Mouse (Mus musculus): ENCODE measurements around the gene Rhbdl1.

Gene Rhbdl1

GRCm38 (mm10) chr17:25827011-25827410, 10.1 kb downstream of the Rhbdl1 start:
- in situ Hi-C loops (cut with MboI, MseI) = no loop called here

- in situ Hi-C loops (cut with MboI, MseI) = no loop called here
Measured at GRCm38 (mm10) chr17:25825984-25826570, 11.0 kb downstream of the Rhbdl1 start.

- in situ Hi-C loops (cut with MboI, MseI) = no loop called here
Measured at GRCm38 (mm10) chr17:25825311-25825710, 11.8 kb downstream of the Rhbdl1 start.

- in situ Hi-C loops (cut with MboI, MseI) = no loop called here
Measured at GRCm38 (mm10) chr17:25824362-25825142, 12.5 kb downstream of the Rhbdl1 start.

- in situ Hi-C loops (cut with MboI, MseI) = no loop called here
Measured at GRCm38 (mm10) chr17:25823452-25823851, 13.6 kb downstream of the Rhbdl1 start, which contains the start of gene Wdr24. TSS of gene Wdr24 (plus strand) at chr17:25823627.

- in situ Hi-C loops (cut with MboI, MseI) = no loop called here
Measured at GRCm38 (mm10) chr17:25818851-25819780, 18.0 kb downstream of the Rhbdl1 start.

- in situ Hi-C loops (cut with MboI, MseI) = no loop called here
Measured at GRCm38 (mm10) chr17:25817662-25818061, 19.4 kb downstream of the Rhbdl1 start.

- in situ Hi-C loops (cut with MboI, MseI) = no loop called here
Measured at GRCm38 (mm10) chr17:25813471-25813870, 23.6 kb downstream of the Rhbdl1 start.

- in situ Hi-C loops (cut with MboI, MseI) = no loop called here
Measured at GRCm38 (mm10) chr17:25810890-25811289, 26.2 kb downstream of the Rhbdl1 start.

- in situ Hi-C loops (cut with MboI, MseI) = loop anchor here (5.0 kb wide), 1 partner anchor 337 kb away; no protein-coding TSS in a partner anchor
Measured at GRCm38 (mm10) chr17:25809606-25810340, 27.3 kb downstream of the Rhbdl1 start.

- in situ Hi-C loops (cut with MboI, MseI) = loop anchor here (5.0 kb wide), 1 partner anchor 337 kb away; no protein-coding TSS in a partner anchor
Measured at GRCm38 (mm10) chr17:25808789-25809605, 28.1 kb downstream of the Rhbdl1 start, which contains the start of gene Fbxl16. TSS of gene Fbxl16 (plus strand) at chr17:25809085.

GRCm38 (mm10) chr17:25808028-25808427, 29.1 kb downstream of the Rhbdl1 start:
- in situ Hi-C loops (cut with MboI, MseI) = loop anchor here (5.0 kb wide), 1 partner anchor 336 kb away; no protein-coding TSS in a partner anchor

GRCm38 (mm10) chr17:25807452-25807851, 29.6 kb downstream of the Rhbdl1 start:
- in situ Hi-C loops (cut with MboI, MseI) = loop anchor here (5.0 kb wide), 1 partner anchor 335 kb away; no protein-coding TSS in a partner anchor

GRCm38 (mm10) chr17:25806507-25806906, 30.6 kb downstream of the Rhbdl1 start:
- in situ Hi-C loops (cut with MboI, MseI) = loop anchor here (5.0 kb wide), 1 partner anchor 334 kb away; no protein-coding TSS in a partner anchor

GRCm38 (mm10) chr17:25802825-25803517, 34.1 kb downstream of the Rhbdl1 start:
- in situ Hi-C loops (cut with MboI, MseI) = loop anchor here (5.0 kb wide), 2 partner anchors 36 to 66 kb away; partner anchors contain the start of gene Mslnl

- in situ Hi-C loops (cut with MboI, MseI) = loop anchor here (5.0 kb wide), 2 partner anchors 34 to 64 kb away; partner anchors contain the start of gene Mslnl
Measured at GRCm38 (mm10) chr17:25801029-25801428, 36.1 kb downstream of the Rhbdl1 start.

GRCm38 (mm10) chr17:25796951-25797369, 40.1 kb downstream of the Rhbdl1 start, which contains the start of gene Metrn:
TSS of gene Metrn (minus strand) at chr17:25797136.
- in situ Hi-C loops (cut with MboI, MseI) = loop anchor here (10.0 kb wide), 1 partner anchor 222 kb away; the partner anchor contains the start of genes Lmf1 and Sox8

- in situ Hi-C loops (cut with MboI, MseI) = loop anchor here (10.0 kb wide), 1 partner anchor 221 kb away; the partner anchor contains the start of genes Lmf1 and Sox8
Measured at GRCm38 (mm10) chr17:25796211-25796771, 40.8 kb downstream of the Rhbdl1 start.

All from regulatory T cell (primary cell).